Mouse (Mus musculus): ENCODE measurements around the gene Procr. TPM values are rescaled to one million over a fixed set of nuclear protein-coding genes. Genes with fewer than 3 reads are reported as not detected.

Gene Procr
- polyA plus RNA-seq, 1 experiment from 2014 or later: 20.4 TPM

DNA sequence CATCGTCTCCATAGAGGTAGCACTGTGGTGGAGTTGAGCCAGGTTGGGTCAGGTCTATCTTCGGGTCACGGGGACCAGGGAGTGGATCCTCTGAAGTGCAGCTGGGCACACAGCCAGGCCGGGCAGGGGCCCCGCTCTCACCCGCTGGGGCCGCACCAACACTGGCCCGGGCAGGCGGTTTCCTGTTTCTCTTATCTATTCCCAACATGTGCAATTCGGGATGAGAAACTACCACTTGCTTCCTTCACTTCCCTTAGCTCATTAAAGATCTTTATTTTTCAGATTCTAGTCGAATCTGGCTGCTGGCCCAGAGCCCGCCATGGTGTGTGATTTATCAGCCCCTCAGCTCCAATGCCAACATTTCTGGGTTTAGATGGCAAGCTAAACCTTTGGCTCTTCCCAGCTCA, 8.0 kb upstream of the Procr start:
- H3K4me3 ChIP-seq (ENCODE audit: low read length): no peak overlapping the region
- peaks cover 5% of the 10 kb centered on the region; the same call in 1 of the 2 replicates for H3K4me1 ChIP-seq (ENCODE audit: control insufficient read depth, insufficient read depth, low read length)
- 54% methylated on average over 12 of the region's 12 CpGs for WGBS
- H3K27me3 ChIP-seq (replicated peaks; ENCODE audit: control insufficient read depth, insufficient read depth, low read length): no peaks in the 10 kb centered on the region
- no peaks in the 10 kb centered on the region for H3K9me3 ChIP-seq (ENCODE audit: control insufficient read depth, low read length)
- H3K4me2 ChIP-seq (ENCODE audit: low read depth, low read length): no peak overlapping the region
- H3K9ac ChIP-seq (ENCODE audit: low read depth, low read length): no peak overlapping the region
- H3K36me3 ChIP-seq (ENCODE audit: control insufficient read depth, insufficient read depth, low read length): no peaks in the 10 kb centered on the region
- no peak overlapping the region for H3K27ac ChIP-seq (ENCODE audit: low read length)
- ATAC-seq: peak; percentile 76

GRCm38 (mm10) chr2:155743351-155743750, 7.6 kb upstream of the Procr start:
- Histone ChIP-seq H3K36me3 (ENCODE audit: control insufficient read depth, insufficient read depth, low read length) (no peaks in the 10 kb centered on the region), H3K9me3 (ENCODE audit: control insufficient read depth, low read length) (no peaks in the 10 kb centered on the region), H3K9ac (ENCODE audit: low read depth, low read length) (no peak overlapping the region), H3K4me3 (ENCODE audit: low read length) (no peak overlapping the region), H3K4me2 (ENCODE audit: low read depth, low read length) (no peak overlapping the region), H3K27me3 (replicated peaks; ENCODE audit: control insufficient read depth, insufficient read depth, low read length) (no peaks in the 10 kb centered on the region), H3K4me1 (ENCODE audit: control insufficient read depth, insufficient read depth, low read length) (peaks cover 5% of the 10 kb centered on the region; the same call in 1 of the 2 replicates), H3K27ac (ENCODE audit: low read length) (no peak overlapping the region)
- WGBS: 86% methylated on average over 9 of the region's 9 CpGs
- no peak for ATAC-seq

DNA sequence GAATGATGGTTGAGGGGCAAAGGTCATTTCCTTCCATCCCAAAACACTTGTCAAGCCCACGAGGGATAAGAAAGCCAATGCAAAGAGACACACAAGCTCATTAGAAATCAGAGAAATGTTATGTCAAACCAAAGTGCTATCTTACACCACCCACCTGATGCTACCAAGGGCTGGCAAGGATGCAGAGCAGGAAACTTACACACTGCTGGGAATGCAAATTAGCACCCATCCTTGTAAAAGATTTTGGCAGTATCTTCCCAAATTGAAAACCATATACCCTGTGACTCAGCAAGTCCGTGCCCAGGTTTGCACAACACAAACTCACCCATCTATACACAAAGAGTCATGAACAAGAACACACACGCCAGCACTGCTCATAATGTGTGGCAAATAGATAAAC, 5.4 kb upstream of the Procr start:
- Histone ChIP-seq H3K4me2 (ENCODE audit: low read depth, low read length) (no peak overlapping the region), H3K4me3 (ENCODE audit: low read length) (no peak overlapping the region), H3K36me3 (ENCODE audit: control insufficient read depth, insufficient read depth, low read length) (no peaks in the 10 kb centered on the region), H3K9ac (ENCODE audit: low read depth, low read length) (no peak overlapping the region), H3K4me1 (ENCODE audit: control insufficient read depth, insufficient read depth, low read length) (peaks cover 5% of the 10 kb centered on the region; the same call in 1 of the 2 replicates), H3K27ac (ENCODE audit: low read length) (no peak overlapping the region), H3K9me3 (ENCODE audit: control insufficient read depth, low read length) (no peaks in the 10 kb centered on the region), H3K27me3 (replicated peaks; ENCODE audit: control insufficient read depth, insufficient read depth, low read length) (no peaks in the 10 kb centered on the region)
- WGBS: 53% methylated on average over 3 of the region's 3 CpGs
- ATAC-seq: no peak

DNA sequence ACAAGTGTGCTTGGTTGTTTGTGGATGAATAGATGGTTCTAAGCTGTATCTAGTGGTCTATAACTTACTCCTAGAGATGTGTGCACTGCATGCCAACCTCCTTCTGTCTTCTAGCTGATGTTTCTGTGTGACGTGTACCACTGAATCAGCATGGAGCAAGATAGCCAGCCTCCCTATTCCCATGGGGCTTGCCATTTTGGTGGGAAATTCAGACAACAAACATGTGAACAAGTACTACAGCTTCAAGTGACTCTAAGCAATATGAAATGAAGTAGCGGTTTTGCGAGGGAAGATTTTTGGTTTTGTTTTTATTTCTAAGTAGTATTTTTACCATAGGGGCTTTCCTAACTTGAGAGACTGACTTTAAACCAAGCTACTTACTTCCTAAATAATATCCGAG, 1.5 kb upstream of the Procr start:
- no peak for ATAC-seq
- Histone ChIP-seq H3K9ac (ENCODE audit: low read depth, low read length) (no peak overlapping the region), H3K4me2 (ENCODE audit: low read depth, low read length) (no peak overlapping the region), H3K27ac (ENCODE audit: low read length) (no peak overlapping the region), H3K36me3 (ENCODE audit: control insufficient read depth, insufficient read depth, low read length) (no peaks in the 10 kb centered on the region), H3K9me3 (ENCODE audit: control insufficient read depth, low read length) (no peaks in the 10 kb centered on the region), H3K27me3 (replicated peaks; ENCODE audit: control insufficient read depth, insufficient read depth, low read length) (no peaks in the 10 kb centered on the region), H3K4me3 (ENCODE audit: low read length) (no peak overlapping the region), H3K4me1 (ENCODE audit: control insufficient read depth, insufficient read depth, low read length) (no peaks in the 10 kb centered on the region)
- WGBS: 85% methylated on average over 4 of the region's 4 CpGs

- no peak overlapping the region for H3K27ac ChIP-seq (ENCODE audit: low read length)
- no peaks in the 10 kb centered on the region for H3K27me3 ChIP-seq (replicated peaks; ENCODE audit: control insufficient read depth, insufficient read depth, low read length)
- H3K9ac ChIP-seq (ENCODE audit: low read depth, low read length): no peak overlapping the region
- no peaks in the 10 kb centered on the region for H3K4me1 ChIP-seq (ENCODE audit: control insufficient read depth, insufficient read depth, low read length)
- H3K36me3 ChIP-seq (ENCODE audit: control insufficient read depth, insufficient read depth, low read length): no peaks in the 10 kb centered on the region
- H3K4me3 ChIP-seq (ENCODE audit: low read length): no peak overlapping the region
- H3K4me2 ChIP-seq (ENCODE audit: low read depth, low read length): no peak overlapping the region
- WGBS: 3% methylated on average over 1 of the region's 1 CpGs
- H3K9me3 ChIP-seq (ENCODE audit: control insufficient read depth, low read length): no peaks in the 10 kb centered on the region
- no peak for ATAC-seq
These were observed 4.8 kb downstream of the Procr start for GRCm38 (mm10) chr2:155755746-155756145.

- no peak overlapping the region for H3K4me2 ChIP-seq (ENCODE audit: low read depth, low read length)
- no peaks in the 10 kb centered on the region for H3K27me3 ChIP-seq (replicated peaks; ENCODE audit: control insufficient read depth, insufficient read depth, low read length)
- H3K27ac ChIP-seq (ENCODE audit: low read length): no peak overlapping the region
- ATAC-seq: no peak
- WGBS: 65% methylated on average over 14 of the region's 14 CpGs
- no peaks in the 10 kb centered on the region for H3K36me3 ChIP-seq (ENCODE audit: control insufficient read depth, insufficient read depth, low read length)
- H3K4me1 ChIP-seq (ENCODE audit: control insufficient read depth, insufficient read depth, low read length): no peaks in the 10 kb centered on the region
- no peaks in the 10 kb centered on the region for H3K9me3 ChIP-seq (ENCODE audit: control insufficient read depth, low read length)
- H3K9ac ChIP-seq (ENCODE audit: low read depth, low read length): no peak overlapping the region
- H3K4me3 ChIP-seq (ENCODE audit: low read length): no peak overlapping the region
These were observed 6.1 kb downstream of the Procr start for GRCm38 (mm10) chr2:155756855-155757566.

GRCm38 (mm10) chr2:155764679-155765418, 13.9 kb downstream of the Procr start:
- Histone ChIP-seq H3K36me3 (ENCODE audit: control insufficient read depth, insufficient read depth, low read length) (no peaks in the 10 kb centered on the region), H3K27me3 (replicated peaks; ENCODE audit: control insufficient read depth, insufficient read depth, low read length) (no peaks in the 10 kb centered on the region), H3K4me1 (ENCODE audit: control insufficient read depth, insufficient read depth, low read length) (no peaks in the 10 kb centered on the region), H3K9ac (ENCODE audit: low read depth, low read length) (no peak overlapping the region), H3K4me2 (ENCODE audit: low read depth, low read length) (no peak overlapping the region), H3K9me3 (ENCODE audit: control insufficient read depth, low read length) (no peaks in the 10 kb centered on the region), H3K27ac (ENCODE audit: low read length) (no peak overlapping the region), H3K4me3 (ENCODE audit: low read length) (no peak overlapping the region)
- ATAC-seq: 0 out of 2 replicates have a peak, but pooled peaks have one; percentile 59
- 56% methylated on average over 13 of the region's 13 CpGs for WGBS

- WGBS: 67% methylated on average over 4 of the region's 4 CpGs
These were observed 22.7 kb downstream of the Procr start for GRCm38 (mm10) chr2:155773664-155774063.

GRCm38 (mm10) chr2:155774261-155774926, 23.5 kb downstream of the Procr start:
- Histone ChIP-seq H3K4me3 (ENCODE audit: low read length) (no peak overlapping the region), H3K27ac (ENCODE audit: low read length) (no peak overlapping the region), H3K4me1 (ENCODE audit: control insufficient read depth, insufficient read depth, low read length) (0 out of 2 replicates have a peak, but pooled peaks cover 5% of the 10 kb centered on the region), H3K4me2 (ENCODE audit: low read depth, low read length) (no peak overlapping the region), H3K9me3 (ENCODE audit: control insufficient read depth, low read length) (no peaks in the 10 kb centered on the region), H3K36me3 (ENCODE audit: control insufficient read depth, insufficient read depth, low read length) (no peaks in the 10 kb centered on the region), H3K27me3 (replicated peaks; ENCODE audit: control insufficient read depth, insufficient read depth, low read length) (peaks cover 36% of the 10 kb centered on the region; the same call in 1 of the 2 replicates), H3K9ac (ENCODE audit: low read depth, low read length) (no peak overlapping the region)
- ATAC-seq: no peak
- 51% methylated on average over 11 of the region's 11 CpGs for WGBS

More at GRCm38 (mm10) chr2:155773664-155774063, 22.7 kb downstream of the Procr start:
- 0 out of 2 replicates have a peak, but pooled peaks cover 5% of the 10 kb centered on the region for H3K4me1 ChIP-seq (ENCODE audit: control insufficient read depth, insufficient read depth, low read length)
- H3K27me3 ChIP-seq (replicated peaks; ENCODE audit: control insufficient read depth, insufficient read depth, low read length): peaks cover 36% of the 10 kb centered on the region; the same call in 1 of the 2 replicates
- no peaks in the 10 kb centered on the region for H3K9me3 ChIP-seq (ENCODE audit: control insufficient read depth, low read length)
- no peak for ATAC-seq
- H3K9ac ChIP-seq (ENCODE audit: low read depth, low read length): no peak overlapping the region
- no peaks in the 10 kb centered on the region for H3K36me3 ChIP-seq (ENCODE audit: control insufficient read depth, insufficient read depth, low read length)
- no peak overlapping the region for H3K4me3 ChIP-seq (ENCODE audit: low read length)
- H3K27ac ChIP-seq (ENCODE audit: low read length): no peak overlapping the region
- H3K4me2 ChIP-seq (ENCODE audit: low read depth, low read length): no peak overlapping the region
